Mouse (Mus musculus) bone marrow macrophage, adult 2 months (primary cell): ENCODE results near the gene Atp6v1fnb. TPM values are rescaled to one million over a fixed set of nuclear protein-coding genes. Genes with fewer than 3 reads are reported as not detected.

Experiments
- H3K27ac ChIP-seq: 2 replicates; pipeline ENCODE4 v1.5.1; 2012; ENCODE audit warnings: low read depth, low read length; ENCODE audit not compliant: insufficient read depth
- H3K4me1 ChIP-seq: 2 replicates; pipeline ENCODE4 v1.6.1; 2012; ENCODE audit warnings: low read length; ENCODE audit not compliant: control insufficient read depth, insufficient read depth
- H3K4me3 ChIP-seq: 2 replicates; pipeline ENCODE4 v1.5.1; 2012; ENCODE audit warnings: mild to moderate bottlenecking, low read length, moderate library complexity; ENCODE audit not compliant: insufficient read depth
- CTCF ChIP-seq: IDR thresholded peaks from 2 replicates; pipeline ENCODE4 v1.5.1; 2012; ENCODE audit warnings: low read depth, mild to moderate bottlenecking, low read length, moderate library complexity
- POLR2A ChIP-seq: IDR thresholded peaks from 2 replicates; pipeline ENCODE4 v1.6.1; 2012; ENCODE audit warnings: mild to moderate bottlenecking, low read depth, low read length, borderline replicate concordance
- polyA plus RNA-seq: library from polyadenylated mRNA; stranded (reverse); fragments of >200 nt; gene quantifications from 2 replicates; pipeline ENCODE4 v1.2.4, GENCODE M21; 2012; ENCODE audit not compliant: missing spikeins, insufficient read depth, insufficient read length

Atp6v1fnb gene
- polyA plus RNA-seq, 1 experiment, result not detected

GRCm38 (mm10) chr6:29461502-29461901 is 9.7 kb upstream of the Atp6v1fnb start:
- Histone ChIP-seq H3K27ac (no peak overlapping the region), H3K4me1 (no peaks in the 10 kb centered on the region), H3K4me3 (no peak overlapping the region)
- TF ChIP-seq CTCF, result no peak
- TF ChIP-seq POLR2A, result no peak

DNA sequence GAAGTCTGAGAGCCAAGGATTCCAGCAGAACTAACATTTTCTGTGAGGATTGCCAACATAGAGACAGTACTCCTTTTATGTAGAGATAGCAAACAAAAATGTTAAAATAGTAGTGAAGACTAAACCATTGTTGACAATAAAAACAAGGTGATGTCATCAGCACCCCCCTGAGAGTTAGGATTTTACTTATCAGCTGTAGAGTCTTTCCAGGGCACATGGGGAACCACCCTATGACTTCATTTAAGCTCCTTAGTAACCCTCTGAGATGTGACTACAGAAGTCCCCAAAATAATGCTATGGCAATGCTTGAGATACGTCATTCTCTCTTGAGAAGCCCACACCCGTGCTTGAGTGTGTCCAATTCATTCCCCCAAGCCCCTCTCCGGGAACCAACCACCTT is 7.8 kb upstream of the Atp6v1fnb start:
- TF ChIP-seq POLR2A, result no peak
- TF ChIP-seq CTCF, result no peak
- no peaks in the 10 kb centered on the region for H3K4me1 ChIP-seq
- no peak overlapping the region for H3K27ac ChIP-seq
- no peak overlapping the region for H3K4me3 ChIP-seq

- no peak for TF ChIP-seq POLR2A
- peaks cover 10% of the 10 kb centered on the region for H3K4me1 ChIP-seq
- H3K27ac ChIP-seq, result peak within 1 kb of the TSS; percentile 75
- peak within 1 kb of the TSS; percentile 71 for H3K4me3 ChIP-seq
These were observed 3.5 kb upstream of the Atp6v1fnb start, which contains the start of gene Atp6v1f for GRCm38 (mm10) chr6:29467583-29468354. TSS of gene Atp6v1f (plus strand) at chr6:29467718.

DNA sequence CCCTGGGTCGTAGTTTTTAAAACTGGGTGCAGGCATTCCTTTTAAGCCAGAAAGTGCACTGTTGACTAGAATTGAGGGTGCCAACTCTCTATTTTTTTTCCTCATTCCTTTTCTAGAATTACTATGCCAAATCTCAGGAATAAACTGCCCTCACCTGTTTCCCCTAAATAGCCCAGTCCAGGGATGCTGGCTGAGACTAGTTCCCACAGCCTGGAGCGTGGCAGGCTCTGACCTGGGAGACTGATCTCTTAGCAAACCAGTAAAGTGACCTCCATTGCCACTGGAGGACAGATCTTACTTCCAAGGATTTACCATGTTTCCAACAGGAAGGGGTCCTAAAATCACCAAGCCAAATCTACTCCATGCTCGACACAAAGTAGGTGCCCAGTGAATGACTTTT is 2.4 kb upstream of the Atp6v1fnb start:
- Histone ChIP-seq H3K27ac (no peak overlapping the region), H3K4me1 (peaks cover 13% of the 10 kb centered on the region), H3K4me3 (peak overlapping the region; percentile 71)
- TF ChIP-seq CTCF, result no peak
- TF ChIP-seq POLR2A, result no peak

DNA sequence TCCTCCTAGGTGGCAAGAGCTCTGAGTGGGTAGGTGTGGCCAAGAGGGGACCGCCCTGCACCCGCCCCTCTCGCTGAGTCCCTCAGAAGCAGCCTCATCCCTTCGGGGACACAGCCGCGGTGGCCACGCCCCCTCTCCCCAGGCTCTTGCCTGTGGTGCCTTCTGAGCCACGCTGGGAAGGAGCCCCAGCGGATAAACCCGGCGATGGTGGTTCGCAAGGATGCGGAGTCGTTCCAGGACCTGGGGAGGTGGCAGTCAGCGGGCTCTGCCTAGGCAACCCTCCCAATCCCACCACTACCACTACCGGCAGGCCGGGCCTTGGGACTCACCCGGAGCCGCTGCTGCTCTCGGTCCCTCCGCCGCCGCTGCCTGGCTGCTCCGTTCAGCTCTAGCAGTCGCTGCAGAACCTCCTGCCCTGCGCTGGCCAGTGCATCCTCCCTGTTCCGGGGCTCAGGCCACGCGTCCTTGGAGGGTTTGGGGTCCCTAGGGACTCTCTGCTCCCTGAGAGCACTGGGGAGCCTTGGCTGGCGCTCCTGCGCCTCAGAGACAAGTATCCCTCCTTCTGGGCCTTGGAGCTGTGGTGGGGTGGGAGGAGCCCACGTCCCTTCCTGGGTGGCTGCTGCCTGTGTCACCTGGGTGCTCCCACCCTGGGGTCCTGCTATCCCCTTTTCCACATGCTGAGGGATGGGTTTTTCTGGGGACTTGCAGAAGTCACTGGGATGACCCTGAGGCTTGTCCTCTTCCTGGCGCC is 2.9 kb downstream of the Atp6v1fnb start:
- Histone ChIP-seq H3K27ac (no peak overlapping the region), H3K4me1 (peaks cover 14% of the 10 kb centered on the region), H3K4me3 (peak overlapping the region; percentile 58)
- TF ChIP-seq POLR2A, result no peak

GRCm38 (mm10) chr6:29474736-29475135 is 3.5 kb downstream of the Atp6v1fnb start:
- TF ChIP-seq POLR2A, result no peak
- TF ChIP-seq CTCF, result no peak
- Histone ChIP-seq H3K4me3 (no peak overlapping the region), H3K4me1 (peaks cover 10% of the 10 kb centered on the region), H3K27ac (no peak overlapping the region)

DNA sequence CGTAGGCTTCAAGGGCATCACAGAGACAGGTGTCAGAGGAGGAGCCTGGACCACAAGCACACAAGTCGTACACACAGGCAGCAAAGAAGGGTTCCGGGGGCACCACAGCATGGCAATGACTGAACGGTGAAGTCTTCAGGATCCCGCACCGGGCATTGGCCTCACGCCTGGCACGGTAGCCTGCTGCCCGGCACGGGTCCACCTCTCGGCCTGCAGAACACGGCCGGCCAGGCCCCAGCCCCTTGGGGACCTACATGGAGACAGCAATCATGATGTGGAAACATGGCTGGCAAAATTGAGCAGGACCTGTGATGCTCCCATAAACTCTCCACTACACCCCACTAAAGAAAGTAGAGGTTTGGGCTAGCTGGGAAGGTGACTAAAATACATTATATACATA is 11.5 kb downstream of the Atp6v1fnb start:
- H3K4me3 ChIP-seq, result no peak overlapping the region
- H3K4me1 ChIP-seq, result peaks cover 6% of the 10 kb centered on the region
- H3K27ac ChIP-seq, result no peak overlapping the region
- no peak for TF ChIP-seq CTCF
- no peak for TF ChIP-seq POLR2A

GRCm38 (mm10) chr6:29484716-29485559 is 13.7 kb downstream of the Atp6v1fnb start:
- Histone ChIP-seq H3K27ac (no peak overlapping the region), H3K4me3 (peak overlapping the region; percentile 81)
- TF ChIP-seq POLR2A (no peak), CTCF (peak; percentile 96)

GRCm38 (mm10) chr6:29485951-29486350 is 14.7 kb downstream of the Atp6v1fnb start:
- Histone ChIP-seq H3K27ac (no peak overlapping the region), H3K4me3 (no peak overlapping the region), H3K4me1 (peaks cover 6% of the 10 kb centered on the region)
- TF ChIP-seq POLR2A (no peak), CTCF (no peak)

More at GRCm38 (mm10) chr6:29484716-29485559, 13.7 kb downstream of the Atp6v1fnb start:
- peaks cover 6% of the 10 kb centered on the region for H3K4me1 ChIP-seq

DNA sequence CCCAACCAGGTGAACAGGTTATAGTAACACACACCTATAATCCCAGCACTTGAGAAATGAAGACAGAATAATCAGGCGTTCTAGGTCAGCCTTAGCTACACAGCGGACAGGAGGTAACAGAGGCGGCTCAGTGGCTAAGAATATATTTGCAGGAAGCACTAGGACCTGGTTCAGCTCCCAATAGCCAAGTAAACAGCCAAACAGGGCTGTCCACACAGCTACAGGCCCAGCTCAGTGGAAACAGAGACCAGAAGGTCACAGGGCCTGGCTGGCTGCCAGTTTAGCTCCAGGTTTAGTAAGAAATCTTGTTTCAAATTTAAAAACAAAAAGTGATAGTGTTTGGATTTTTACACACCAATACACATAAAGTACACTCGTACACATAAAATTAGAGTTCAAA is 22.9 kb downstream of the Atp6v1fnb start:
- no peak overlapping the region for H3K4me3 ChIP-seq
- TF ChIP-seq POLR2A (no peak), CTCF (no peak)
- H3K27ac ChIP-seq, result no peak overlapping the region
- H3K4me1 ChIP-seq, result no peaks in the 10 kb centered on the region
